Mouse (Mus musculus): ENCODE results near the gene Znrd1.
A peak's percentile ranks its signal among the peaks of the same experiment; 100 is the strongest.

Znrd1 gene

GRCm38 (mm10) chr17:36971172-36971850 is 13.0 kb upstream of the Znrd1 start:
- no peak for DNase-seq (ENCODE audit: low spot score in 2 of 2)

- DNase-seq (ENCODE audit: low spot score in 2 of 2), result no peak
These were observed 12.0 kb upstream of the Znrd1 start for GRCm38 (mm10) chr17:36970316-36970890.

- DNase-seq (ENCODE audit: low spot score in 2 of 2), result no peak
These were observed 8.5 kb upstream of the Znrd1 start for GRCm38 (mm10) chr17:36966875-36967274.

- peak in 1 of 2 experiments; percentile 18 for DNase-seq (ENCODE audit: low spot score in 2 of 2)
These were observed 2.8 kb upstream of the Znrd1 start for GRCm38 (mm10) chr17:36961125-36961524.

- no peak for DNase-seq (ENCODE audit: low spot score in 2 of 2)
These were observed 525 bp upstream of the Znrd1 start for GRCm38 (mm10) chr17:36958884-36959283.

GRCm38 (mm10) chr17:36953062-36953461 is 5.3 kb downstream of the Znrd1 start:
- DNase-seq (ENCODE audit: low spot score in 2 of 2), result no peak

- DNase-seq (ENCODE audit: low spot score in 2 of 2), result peak in 1 of 2 experiments; percentile 26
These were observed 5.7 kb downstream of the Znrd1 start for GRCm38 (mm10) chr17:36952631-36953030.

GRCm38 (mm10) chr17:36950981-36951947 is 7.1 kb downstream of the Znrd1 start, which contains the start of gene Ppp1r11:
Ppp1r11 (minus strand) TSS chr17:36951741.
- peak; percentile 98 for DNase-seq (ENCODE audit: low spot score in 2 of 2)

GRCm38 (mm10) chr17:36949265-36949664 is 9.1 kb downstream of the Znrd1 start:
- DNase-seq (ENCODE audit: low spot score in 2 of 2), result no peak

- DNase-seq (ENCODE audit: low spot score in 2 of 2), result no peak
These were observed 10.1 kb downstream of the Znrd1 start for GRCm38 (mm10) chr17:36948286-36948685.

- DNase-seq (ENCODE audit: low spot score in 2 of 2), result peak; percentile 72
These were observed 11.1 kb downstream of the Znrd1 start for GRCm38 (mm10) chr17:36947051-36947819.

- no peak for DNase-seq (ENCODE audit: low spot score in 2 of 2)
These were observed 14.1 kb downstream of the Znrd1 start for GRCm38 (mm10) chr17:36944121-36944775.

GRCm38 (mm10) chr17:36943691-36944090 is 14.7 kb downstream of the Znrd1 start:
- no peak for DNase-seq (ENCODE audit: low spot score in 2 of 2)

GRCm38 (mm10) chr17:36942791-36943471 is 15.4 kb downstream of the Znrd1 start, which contains the start of gene Rnf39:
Rnf39 (plus strand) TSS chr17:36942918.
- DNase-seq (ENCODE audit: low spot score in 2 of 2), result peak in 1 of 2 experiments; percentile 32

- DNase-seq (ENCODE audit: low spot score in 2 of 2), result no peak
These were observed 16.0 kb downstream of the Znrd1 start for GRCm38 (mm10) chr17:36942391-36942790.

- no peak for DNase-seq (ENCODE audit: low spot score in 2 of 2)
These were observed 20.3 kb downstream of the Znrd1 start for GRCm38 (mm10) chr17:36938056-36938455.

- DNase-seq (ENCODE audit: low spot score in 2 of 2), result no peak
These were observed 26.6 kb downstream of the Znrd1 start for GRCm38 (mm10) chr17:36931806-36932205.

GRCm38 (mm10) chr17:36931130-36931529 is 27.2 kb downstream of the Znrd1 start:
- no peak for DNase-seq (ENCODE audit: low spot score in 2 of 2)

- DNase-seq (ENCODE audit: low spot score in 2 of 2), result no peak
These were observed 28.1 kb downstream of the Znrd1 start for GRCm38 (mm10) chr17:36930233-36930632.

GRCm38 (mm10) chr17:36929236-36929932 is 29.0 kb downstream of the Znrd1 start:
- no peak for DNase-seq (ENCODE audit: low spot score in 2 of 2)
